Mouse (Mus musculus): Measurements from ENCODE around the gene Ccar1. TPM values are rescaled to one million over a fixed set of nuclear protein-coding genes. Genes with fewer than 3 reads are reported as not detected.

The Ccar1 gene
- 100 to 1,000 TPM; 109 to 128 TPM for polyA plus RNA-seq (2017; shearing (Covaris generic))

DNA sequence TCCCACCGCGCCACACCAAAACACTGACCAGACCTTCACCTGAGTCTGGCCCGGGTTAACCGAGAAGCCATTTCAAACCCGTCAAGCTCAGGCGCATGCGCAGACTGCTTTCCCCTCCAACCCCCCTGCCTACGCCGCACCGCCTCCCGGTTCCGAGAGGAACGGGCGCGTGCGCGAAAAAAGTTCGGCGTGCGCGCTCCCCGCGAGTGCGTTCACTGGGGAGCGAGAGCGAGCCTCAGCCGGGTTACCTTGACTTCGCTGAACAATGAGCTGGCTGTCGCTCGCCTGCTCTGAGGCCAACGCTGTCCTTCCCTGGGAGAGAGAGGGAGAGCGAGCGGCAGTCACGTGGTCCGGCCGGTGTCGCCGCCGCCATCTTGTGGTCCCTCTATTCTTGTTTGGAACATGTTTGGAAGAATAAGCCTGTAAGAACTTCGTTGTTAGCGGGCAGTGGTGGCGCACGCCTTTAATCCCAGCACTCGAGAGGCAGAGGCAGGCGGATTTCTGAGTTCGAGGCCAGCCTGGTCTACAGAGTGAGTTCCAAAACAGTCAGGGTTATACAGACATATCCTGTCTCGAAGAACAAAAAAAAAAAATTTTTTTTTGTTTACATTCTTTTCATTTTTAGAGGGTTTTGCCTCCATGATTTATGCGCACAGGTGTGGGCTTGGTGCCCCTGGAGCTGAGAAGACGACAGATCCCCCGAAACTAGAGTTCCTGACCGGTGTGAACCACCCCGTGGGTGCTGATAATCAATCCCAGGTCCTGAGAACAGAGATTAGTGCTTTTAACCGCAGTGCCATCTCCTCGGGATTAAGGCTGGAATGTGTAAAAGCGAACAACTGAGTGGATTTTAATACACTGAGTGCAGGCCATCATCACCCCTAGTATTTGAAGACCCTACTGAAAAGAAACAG lies at the start of gene Ccar1:
Gene Ccar1, minus strand, starts transcription at position 110 of the 914 bp plus-strand sequence.

DNA sequence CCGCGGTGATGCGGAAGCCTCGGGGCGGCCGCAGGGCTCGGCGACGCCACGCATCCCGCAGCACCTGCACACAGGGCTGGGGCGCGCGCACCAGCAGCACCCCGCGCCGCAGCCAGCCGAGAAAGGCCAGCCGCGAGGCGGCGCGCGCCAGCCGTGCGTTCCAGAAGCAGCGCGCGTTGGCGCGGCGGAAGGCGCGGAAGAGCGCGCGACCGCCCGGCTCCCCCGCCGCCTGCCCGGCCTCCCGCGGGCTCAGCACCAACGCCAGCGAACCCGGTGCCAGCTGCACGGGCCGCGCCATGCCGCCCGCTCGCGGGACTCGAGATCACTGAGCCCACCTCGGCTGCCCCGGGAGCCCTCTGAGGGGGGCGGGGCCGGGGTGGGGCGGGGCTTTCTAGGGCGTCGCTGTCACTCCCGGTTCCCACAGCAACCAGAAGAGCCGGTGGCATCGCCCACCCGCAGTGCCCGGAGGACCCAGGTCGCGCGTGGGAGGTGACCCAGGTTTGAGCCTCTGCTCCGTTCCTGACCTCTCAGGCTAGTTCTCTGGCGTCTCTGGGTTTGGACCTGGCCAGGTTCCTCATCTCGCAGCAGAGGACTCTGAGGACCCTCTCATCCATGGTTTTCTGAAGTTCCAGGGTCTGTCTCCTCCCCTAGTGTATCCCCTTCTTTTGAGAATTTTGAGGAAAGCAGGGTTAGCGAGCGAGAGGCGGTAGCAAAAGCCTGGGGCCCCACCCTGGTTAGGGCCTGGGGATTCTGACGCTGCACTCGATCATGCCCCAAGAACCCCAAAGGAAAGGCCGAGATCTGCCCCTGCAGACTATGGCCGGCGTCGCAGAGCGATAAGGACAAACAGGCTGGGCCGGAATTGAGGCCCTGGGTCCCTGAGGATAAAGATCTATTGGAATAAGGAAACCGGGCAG lies 66.1 kb downstream of the Ccar1 start, which contains the start of gene Stox1:
Gene Stox1, minus strand, starts transcription at position 358 of the 917 bp plus-strand sequence.

Other genes with a start within 250 kb of the Ccar1 start
- gene Kif1bp, start 213.8 kb downstream of the Ccar1 start, polyA plus RNA-seq (2017; shearing (Covaris generic)) = 10 to 100 TPM; 39.9 to 50.2 TPM
- 10 to 100 TPM; 38.8 to 43.9 TPM for gene Ddx21, start 190.0 kb downstream of the Ccar1 start, polyA plus RNA-seq (2017; shearing (Covaris generic))
- 100 to 1,000 TPM; 128 to 142 TPM for gene Ddx50, start 141.1 kb downstream of the Ccar1 start, polyA plus RNA-seq (2017; shearing (Covaris generic))
- gene Stox1, start 66.2 kb downstream of the Ccar1 start, polyA plus RNA-seq (2017; shearing (Covaris generic)) = 1 to 10 TPM; 1.6 to 1.8 TPM
- gene Tet1, start 116.7 kb upstream of the Ccar1 start, polyA plus RNA-seq (2017; shearing (Covaris generic)) = 1 to 10 TPM; 5.8 to 7.0 TPM
- gene Slc25a16, start 128.3 kb upstream of the Ccar1 start, polyA plus RNA-seq (2017; shearing (Covaris generic)) = 10 to 100 TPM; 12.8 to 14.7 TPM
- gene Dna2, start 154.7 kb upstream of the Ccar1 start, polyA plus RNA-seq (2017; shearing (Covaris generic)) = 1 to 10 TPM; 1.3 to 2.9 TPM
- 10 to 100 TPM; 41.4 to 55.3 TPM for gene Rufy2, start 187.9 kb upstream of the Ccar1 start, polyA plus RNA-seq (2017; shearing (Covaris generic))
- 10 to 100 TPM; 82.5 to 92.5 TPM for gene Hnrnph3, start 231.9 kb upstream of the Ccar1 start, polyA plus RNA-seq (2017; shearing (Covaris generic))
- under 1 TPM; 0.47 to 0.81 TPM for gene Pbld2, start 232.0 kb upstream of the Ccar1 start, polyA plus RNA-seq (2017; shearing (Covaris generic))